22 mouse cellular contexts compared by ENCODE assay signal in the genomic region with DNA sequence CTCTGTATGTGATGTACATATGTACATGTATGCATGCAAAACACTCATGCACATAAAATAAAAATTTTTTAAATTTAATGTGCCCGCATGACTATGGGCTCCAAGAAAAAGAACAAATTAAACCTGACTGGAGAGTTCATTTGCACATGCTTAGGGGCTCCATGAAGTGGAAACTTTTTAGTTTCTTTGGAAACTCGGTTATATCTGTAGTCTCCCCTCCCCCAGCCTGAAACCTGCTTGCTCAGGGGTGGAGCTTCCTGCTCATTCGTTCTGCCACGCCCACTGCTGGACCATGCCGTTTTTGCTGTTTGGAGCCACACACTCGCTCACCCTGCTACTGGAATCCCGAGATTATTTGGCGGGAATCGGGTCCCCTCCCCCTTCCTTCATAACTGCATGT. TPM values are rescaled to one million over a fixed set of nuclear protein-coding genes. Genes with fewer than 3 reads are reported as not detected.
A peak's percentile ranks its signal among the peaks of the same experiment; 100 is the strongest.
DNase-seq lines count a peak whose midpoint lies in the region; ATAC-seq and TF ChIP-seq lines count a peak whose summit lies in the region.
"Had no signal": no experiment of that assay in that cellular context is flagged by ENCODE, and none has a peak within 500 bp of the region (broad histone marks: within the 10 kb centered on the region; RNA-seq: fewer than 3 reads in every experiment).

No protein-coding gene starts in this region.

- no peak for TF ChIP-seq CTCF in kidney, adult 2 months (conservative IDR thresholded peaks at IDR 0.05; ENCODE audit: insufficient read depth, insufficient read length, low read depth, low read length)

- H3K27ac ChIP-seq in embryonic facial prominence, embryonic 13.5 days, result no peak overlapping the region
- H3K27ac ChIP-seq in embryonic facial prominence, embryonic 10.5 days (replicated peaks), result no peak overlapping the region
- no peak overlapping the region for H3K27ac ChIP-seq in kidney, embryonic 15.5 days
- H3K27ac ChIP-seq in kidney, adult 2 months (ENCODE audit: insufficient read depth, low read depth, low read length), result no peak overlapping the region
- H3K27ac ChIP-seq: forebrain, embryonic 15.5 days; hindbrain, embryonic 14.5 days; limb, embryonic 15.5 days; midbrain, embryonic 10.5 days had no signal

- WGBS in embryonic facial prominence, embryonic 13.5 days, result 30% methylated on average over 9 of the region's 9 CpGs
- 43% methylated on average over 9 of the region's 9 CpGs for WGBS in embryonic facial prominence, embryonic 10.5 days
- 44% methylated on average over 9 of the region's 9 CpGs for WGBS in kidney, embryonic 15.5 days
- WGBS in kidney, adult 2 months, result 27% methylated on average over 9 of the region's 9 CpGs

- no peaks in the 10 kb centered on the region for H3K27me3 ChIP-seq in embryonic facial prominence, embryonic 13.5 days
- no peaks in the 10 kb centered on the region for H3K27me3 ChIP-seq in embryonic facial prominence, embryonic 10.5 days (replicated peaks; ENCODE audit: low read depth, poor library complexity, severe bottlenecking)
- H3K27me3 ChIP-seq in kidney, embryonic 15.5 days, result no peaks in the 10 kb centered on the region
- no peaks in the 10 kb centered on the region for H3K27me3 ChIP-seq in kidney, adult 2 months (replicated peaks; ENCODE audit: control insufficient read depth, insufficient read depth, low read length)
- H3K27me3 ChIP-seq: forebrain, embryonic 15.5 days; limb, embryonic 15.5 days had no signal

- no peak for ATAC-seq in embryonic facial prominence, embryonic 13.5 days (ENCODE audit: insufficient number of reproducible peaks, insufficient read depth, low FRiP score, low TSS enrichment, low read depth)
- ATAC-seq in kidney, embryonic 15.5 days (replicated peaks; ENCODE audit: low FRiP score), result no peak
- ATAC-seq: forebrain, embryonic 15.5 days; midbrain, embryonic 16.5 days had no signal

- no peaks in the 10 kb centered on the region for H3K36me3 ChIP-seq in embryonic facial prominence, embryonic 13.5 days
- H3K36me3 ChIP-seq in embryonic facial prominence, embryonic 10.5 days (replicated peaks), result no peaks in the 10 kb centered on the region
- no peaks in the 10 kb centered on the region for H3K36me3 ChIP-seq in kidney, embryonic 15.5 days
- H3K36me3 ChIP-seq in kidney, adult 2 months (ENCODE audit: control insufficient read depth, insufficient read depth, low read length), result no peaks in the 10 kb centered on the region
- H3K36me3 ChIP-seq: forebrain, embryonic 15.5 days; limb, embryonic 15.5 days; midbrain, embryonic 10.5 days had no signal

- no peak overlapping the region for H3K9ac ChIP-seq in embryonic facial prominence, embryonic 13.5 days
- H3K9ac ChIP-seq in kidney, embryonic 15.5 days, result no peak overlapping the region
- H3K9ac ChIP-seq: forebrain, embryonic 15.5 days; hindbrain, embryonic 14.5 days; limb, embryonic 15.5 days had no signal

- no peak for TF ChIP-seq POLR2A in kidney, adult 2 months (IDR thresholded peaks at IDR 0.05; ENCODE audit: low read depth, low read length)

- H3K4me1 ChIP-seq in embryonic facial prominence, embryonic 13.5 days, result peaks cover 21% of the 10 kb centered on the region
- peaks cover 34% of the 10 kb centered on the region for H3K4me1 ChIP-seq in embryonic facial prominence, embryonic 10.5 days
- H3K4me1 ChIP-seq in kidney, embryonic 15.5 days, result peaks cover 9% of the 10 kb centered on the region; the same call in 1 of the 2 replicates
- peaks cover 3% of the 10 kb centered on the region; the same call in 1 of the 2 replicates for H3K4me1 ChIP-seq in kidney, adult 2 months (ENCODE audit: control insufficient read depth, insufficient read depth, low read length)
- H3K4me1 ChIP-seq: forebrain, embryonic 15.5 days; midbrain, embryonic 10.5 days had no signal

- peak overlapping the region; percentile 24; the same call in 1 of the 2 replicates for H3K4me2 ChIP-seq in embryonic facial prominence, embryonic 13.5 days
- H3K4me2 ChIP-seq in kidney, embryonic 15.5 days, result 0 out of 2 replicates have a peak overlapping the region, but pooled peaks have one; percentile 15
- H3K4me2 ChIP-seq: forebrain, embryonic 15.5 days; hindbrain, embryonic 14.5 days; limb, embryonic 15.5 days had no signal

- H3K4me3 ChIP-seq in embryonic facial prominence, embryonic 13.5 days, result no peak overlapping the region
- H3K4me3 ChIP-seq in embryonic facial prominence, embryonic 10.5 days, result no peak overlapping the region
- no peak overlapping the region for H3K4me3 ChIP-seq in kidney, embryonic 15.5 days (replicated peaks)
- no peak overlapping the region for H3K4me3 ChIP-seq in kidney, adult 2 months (ENCODE audit: insufficient read depth, low read depth, low read length)
- H3K4me3 ChIP-seq: forebrain, embryonic 15.5 days; limb, embryonic 15.5 days; midbrain, embryonic 10.5 days; myocyte had no signal

- H3K9me3 ChIP-seq in embryonic facial prominence, embryonic 13.5 days, result no peaks in the 10 kb centered on the region
- no peaks in the 10 kb centered on the region for H3K9me3 ChIP-seq in embryonic facial prominence, embryonic 10.5 days
- no peaks in the 10 kb centered on the region for H3K9me3 ChIP-seq in kidney, embryonic 15.5 days (replicated peaks)
- H3K9me3 ChIP-seq: forebrain, embryonic 15.5 days; limb, embryonic 15.5 days; midbrain, embryonic 10.5 days had no signal

- no peak for DNase-seq in embryonic facial prominence, embryonic 10.5 days (ENCODE audit: low spot score)
- no peak for DNase-seq in kidney, adult 2 months
- peak; percentile 16 for DNase-seq in thymus, postnatal 14 days
- DNase-seq in thymus, adult 18-20 months, result no peak
- DNase-seq in cerebellum, adult 11-12 months, result no peak
- DNase-seq: adrenal gland, postnatal 25 days; cerebellum, adult 9-10 months; gastrocnemius, postnatal 10 days; heart, adult 18-20 months; heart, postnatal 4 days; kidney, adult 8-10 months; kidney, postnatal 14 days; left cerebral cortex, postnatal 4 days; thymus, postnatal 25 days had no signal

RNA-seq across cellular contexts. Expression of gene Slc35d1, which starts 7.9 kb away (rescaled TPM):
- polyA plus RNA-seq in embryonic facial prominence, embryonic 13.5 days (2015; fragmentation: Nextera tagmentation; extraction: Ambion mirVana), result 12.9 and 18.1 TPM in 2 replicates
- polyA plus RNA-seq in embryonic facial prominence, embryonic 10.5 days (2016; fragmentation: Nextera tagmentation; extraction: Ambion mirVana), result 11.4 and 13.0 TPM in 2 replicates
- 7.7 and 9.4 TPM in 2 replicates for polyA plus RNA-seq in kidney, embryonic 15.5 days (2015; fragmentation: Nextera tagmentation; extraction: Ambion mirVana)
- polyA plus RNA-seq in kidney, adult 2 months (2012; rRNA removed), result 13.3 and 15.9 TPM in 2 replicates
